Mouse (Mus musculus) forelimb bud, embryonic 11.5 days (tissue): ENCODE results near the gene Olfr455.
A peak's percentile ranks its signal among the peaks of the same experiment; 100 is the strongest.

Experiments used
- DNase-seq: peaks from one replicate; pipeline ENCODE4 v3.0.0-alpha.2; 2012; ENCODE audit warnings: low read depth, low spot score

Gene Olfr455

DNA sequence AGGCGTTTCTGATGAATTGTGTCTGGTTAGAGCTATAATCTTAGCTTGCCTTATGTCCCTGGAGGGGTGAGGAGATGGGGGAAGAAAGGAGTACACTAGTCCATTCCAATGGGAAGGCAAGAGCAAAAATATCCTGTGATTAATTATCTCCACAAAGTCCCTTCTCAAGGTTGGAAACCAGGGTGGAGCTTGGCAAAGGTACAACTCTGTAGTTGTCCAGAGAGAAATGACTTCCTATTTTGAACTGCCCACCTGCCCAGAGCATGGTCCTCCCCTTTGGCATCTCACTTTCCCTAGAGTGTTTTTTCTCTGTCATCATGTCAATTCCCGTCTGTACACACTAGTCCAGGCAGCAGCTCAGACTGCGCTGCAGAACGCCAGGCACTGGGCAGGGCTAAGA, at the start of gene Olfr455:
Olfr455 (minus strand) TSS at position 127 of the 400 bp plus-strand sequence.
- no peak for DNase-seq

DNA sequence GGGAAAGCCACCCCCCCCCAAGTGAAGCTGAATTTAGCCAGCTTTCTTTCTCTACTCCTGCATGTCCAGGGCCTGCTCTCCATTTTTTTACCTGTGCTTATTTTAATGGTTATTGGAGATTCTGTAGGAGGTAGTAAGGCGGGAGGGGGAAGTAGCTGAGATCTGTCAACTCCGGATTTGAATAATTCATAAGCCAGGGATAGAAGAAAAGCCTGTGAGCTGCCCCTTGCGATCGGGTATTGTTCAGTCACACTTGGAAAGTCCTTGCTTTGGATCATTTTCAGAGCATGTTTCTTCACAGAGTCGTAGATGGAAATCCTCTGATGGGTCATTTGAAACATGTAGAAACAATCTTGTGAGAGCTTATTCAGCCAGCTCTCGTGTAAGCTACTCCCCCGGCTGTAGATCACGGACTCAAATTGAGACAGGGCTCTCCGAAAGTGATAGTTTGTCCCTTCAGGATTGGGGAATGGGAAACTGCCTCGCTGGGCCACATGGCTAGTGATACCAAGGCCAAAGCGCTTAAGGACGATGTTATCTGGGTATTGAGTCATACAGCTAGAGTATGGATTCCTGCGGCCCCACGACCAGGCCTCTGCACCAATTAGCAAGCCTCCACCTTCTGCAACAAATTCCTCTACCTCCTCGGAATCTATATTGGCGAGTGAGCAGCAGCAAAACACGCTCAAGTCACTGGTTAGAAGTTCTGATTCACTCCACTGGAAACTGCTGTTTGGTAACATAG, 45.9 kb upstream of the Olfr455 start:
- DNase-seq, result no peak

DNA sequence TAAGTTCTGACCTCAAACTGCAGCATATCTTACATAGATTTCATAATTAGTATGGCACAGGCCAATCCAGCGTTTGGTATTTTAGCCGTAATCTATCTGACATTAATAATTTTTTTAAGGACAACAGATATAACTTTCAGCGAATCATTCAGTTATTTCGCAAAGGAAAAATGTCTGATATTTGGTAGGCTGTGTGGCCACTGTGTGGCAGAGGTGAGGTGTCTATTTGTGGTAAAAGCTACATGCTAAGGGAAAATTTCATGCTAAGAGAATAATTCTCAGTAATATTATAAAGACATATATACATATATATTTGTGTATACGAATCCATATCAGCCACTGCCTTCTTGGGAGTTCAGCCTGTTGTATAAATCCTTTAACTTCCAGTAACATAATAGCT, 39.2 kb upstream of the Olfr455 start:
- no peak for DNase-seq

DNA sequence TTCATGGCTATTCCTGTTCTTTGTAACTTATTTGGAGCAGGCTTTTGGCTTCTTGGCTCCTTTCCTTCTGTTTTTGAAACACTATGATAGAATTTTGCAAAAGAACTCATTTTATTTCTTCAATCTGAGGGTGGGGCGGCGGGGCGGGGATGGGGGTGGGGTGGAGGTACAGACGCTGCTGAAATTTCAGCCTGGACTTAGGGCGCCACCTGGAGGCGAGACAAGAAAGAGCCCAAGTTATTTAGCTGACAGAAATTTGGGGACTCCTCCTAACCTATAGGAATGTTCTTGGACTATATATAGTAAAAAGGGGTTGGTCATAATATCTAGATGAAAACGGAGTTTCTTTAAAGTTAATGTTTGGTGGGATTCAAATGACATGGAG, 36.1 kb upstream of the Olfr455 start:
- peak; percentile 60 for DNase-seq

DNA sequence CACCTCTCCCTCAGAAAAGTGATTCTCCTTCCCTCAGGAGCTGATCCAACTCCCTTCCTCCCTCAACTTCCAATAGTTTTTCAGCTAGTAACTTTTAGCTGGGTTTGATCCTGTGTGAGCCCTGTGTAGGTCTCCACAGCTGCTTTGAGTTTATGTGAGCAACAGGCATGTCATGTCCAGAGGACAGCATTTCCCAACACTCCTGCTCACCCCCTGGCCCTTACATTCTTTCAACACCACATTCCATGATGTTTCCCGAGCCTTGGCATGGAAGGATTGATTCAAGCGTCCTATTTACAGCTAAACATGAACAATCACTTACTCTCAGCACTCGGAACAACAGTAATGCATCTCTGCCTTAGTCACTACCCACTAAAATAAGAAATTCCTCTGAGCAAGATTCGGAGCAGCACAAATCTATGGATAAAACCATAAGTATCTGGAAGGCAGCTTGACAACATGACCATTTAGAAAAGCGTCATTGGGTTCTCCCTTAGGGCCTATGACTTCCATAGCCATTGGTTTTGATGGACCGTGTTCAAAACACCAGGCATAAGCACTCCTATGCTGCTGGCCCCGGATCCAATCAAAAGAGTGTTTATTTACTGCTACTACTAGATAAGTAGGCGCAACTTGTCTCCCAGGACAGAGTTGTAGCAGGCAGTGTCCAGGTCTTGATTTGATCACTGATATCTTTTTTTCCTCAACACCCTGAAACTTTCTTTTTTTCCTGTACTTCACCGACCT, 35.5 kb upstream of the Olfr455 start:
- DNase-seq, result peak; percentile 14

DNA sequence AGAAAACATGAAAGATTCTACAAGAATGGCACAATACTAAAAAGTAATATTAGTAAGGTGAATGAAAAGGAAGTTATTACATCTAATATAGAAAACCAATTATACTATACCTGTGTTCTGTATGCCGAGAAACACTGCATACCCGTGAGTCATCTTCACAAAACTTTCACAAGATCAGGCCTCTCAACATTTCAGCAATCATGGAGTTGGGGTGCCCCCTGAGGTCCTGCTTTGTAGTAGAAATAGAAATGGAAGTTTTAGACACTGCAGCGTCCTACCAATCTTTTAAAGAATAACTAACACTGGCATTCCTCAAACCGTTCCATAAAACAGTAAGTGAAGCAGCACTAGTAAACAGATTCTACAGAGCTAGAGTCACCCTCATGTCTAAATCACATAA, 31.3 kb upstream of the Olfr455 start:
- no peak for DNase-seq

DNA sequence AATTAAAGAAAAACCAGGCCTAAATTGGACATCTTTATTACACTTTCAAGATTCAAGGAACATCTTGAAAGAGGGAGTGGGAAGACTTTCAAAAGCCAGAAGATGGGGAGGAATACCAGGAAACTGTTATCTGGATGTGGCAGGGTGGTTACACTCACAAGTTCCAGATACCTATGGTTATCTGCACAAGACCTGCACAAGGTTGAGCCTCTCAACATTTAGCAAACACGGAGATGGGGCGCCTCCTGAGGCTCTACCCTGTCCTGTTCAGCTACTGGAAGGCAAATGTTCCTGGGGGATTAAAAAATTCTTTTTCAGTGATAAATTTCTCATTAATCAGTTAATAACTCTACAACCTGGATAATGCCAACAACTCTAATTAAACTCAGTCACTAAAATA, 30.0 kb upstream of the Olfr455 start:
- DNase-seq, result no peak

- DNase-seq, result no peak
Measured at GRCm38 (mm10) chr6:42568205-42568604, 20.8 kb upstream of the Olfr455 start.

GRCm38 (mm10) chr6:42566076-42566598, 18.8 kb upstream of the Olfr455 start:
- DNase-seq, result no peak

DNA sequence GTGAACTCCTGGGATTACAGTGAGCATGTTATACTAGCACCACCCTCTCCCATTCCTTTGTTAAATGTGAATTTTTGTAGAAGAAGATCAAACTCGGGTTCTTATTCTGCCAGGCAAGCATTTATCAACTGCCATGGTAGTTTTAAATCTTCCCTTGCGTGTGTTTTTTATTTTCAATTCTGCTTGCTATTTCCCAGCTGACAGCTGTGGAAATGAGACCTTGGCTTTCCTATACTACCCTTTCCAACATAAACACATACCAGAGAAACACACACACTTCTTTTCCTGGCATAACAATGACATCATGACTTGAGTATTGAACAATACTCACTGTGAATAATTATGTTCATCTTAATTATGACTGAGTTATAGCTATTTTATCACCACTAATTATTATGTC, 14.9 kb upstream of the Olfr455 start:
- no peak for DNase-seq

GRCm38 (mm10) chr6:42560885-42561284, 13.5 kb upstream of the Olfr455 start:
- DNase-seq, result no peak

DNA sequence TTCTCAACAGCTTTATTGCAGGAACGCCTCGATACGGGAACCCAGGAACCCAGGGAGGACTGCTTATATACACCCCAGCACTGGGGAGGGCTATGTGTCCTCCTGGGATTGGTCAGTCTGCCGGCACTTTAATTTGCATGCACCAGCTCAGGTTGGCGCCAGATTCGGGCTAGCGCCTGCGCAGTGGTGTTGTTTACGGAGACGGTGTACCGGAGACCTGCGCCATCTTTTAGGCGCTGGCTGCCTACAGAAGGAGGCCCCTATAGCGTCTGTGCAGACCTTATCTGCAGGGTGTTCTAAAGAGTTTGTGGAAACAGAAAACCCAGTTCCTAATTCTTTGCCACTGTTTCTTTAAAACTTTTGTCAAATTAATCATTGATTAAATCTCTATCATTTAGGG, 11.3 kb upstream of the Olfr455 start:
- DNase-seq, result no peak

- DNase-seq, result no peak
Measured at GRCm38 (mm10) chr6:42546180-42546579, 1.2 kb downstream of the Olfr455 start.

- DNase-seq, result no peak
Measured at GRCm38 (mm10) chr6:42545451-42545885, 1.9 kb downstream of the Olfr455 start.

DNA sequence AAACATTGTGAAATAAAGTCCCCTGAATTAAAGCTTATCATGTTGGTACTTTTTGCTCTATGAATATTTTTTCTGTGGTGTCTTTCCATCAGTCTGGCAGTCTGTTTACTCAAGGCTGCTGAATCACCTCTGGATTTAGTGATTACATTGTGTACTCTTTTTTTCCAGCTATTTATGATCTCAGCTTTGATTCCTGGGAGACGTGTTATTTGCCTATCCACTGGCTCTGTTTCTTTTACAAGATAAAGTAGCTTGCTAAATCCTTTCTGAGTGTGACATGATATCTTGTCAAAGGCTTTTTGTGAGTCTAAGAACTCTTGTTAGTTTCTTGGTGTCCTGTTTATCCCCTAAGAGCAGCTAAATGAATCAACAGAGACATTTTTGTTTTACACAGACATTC, 2.5 kb downstream of the Olfr455 start:
- no peak for DNase-seq

DNA sequence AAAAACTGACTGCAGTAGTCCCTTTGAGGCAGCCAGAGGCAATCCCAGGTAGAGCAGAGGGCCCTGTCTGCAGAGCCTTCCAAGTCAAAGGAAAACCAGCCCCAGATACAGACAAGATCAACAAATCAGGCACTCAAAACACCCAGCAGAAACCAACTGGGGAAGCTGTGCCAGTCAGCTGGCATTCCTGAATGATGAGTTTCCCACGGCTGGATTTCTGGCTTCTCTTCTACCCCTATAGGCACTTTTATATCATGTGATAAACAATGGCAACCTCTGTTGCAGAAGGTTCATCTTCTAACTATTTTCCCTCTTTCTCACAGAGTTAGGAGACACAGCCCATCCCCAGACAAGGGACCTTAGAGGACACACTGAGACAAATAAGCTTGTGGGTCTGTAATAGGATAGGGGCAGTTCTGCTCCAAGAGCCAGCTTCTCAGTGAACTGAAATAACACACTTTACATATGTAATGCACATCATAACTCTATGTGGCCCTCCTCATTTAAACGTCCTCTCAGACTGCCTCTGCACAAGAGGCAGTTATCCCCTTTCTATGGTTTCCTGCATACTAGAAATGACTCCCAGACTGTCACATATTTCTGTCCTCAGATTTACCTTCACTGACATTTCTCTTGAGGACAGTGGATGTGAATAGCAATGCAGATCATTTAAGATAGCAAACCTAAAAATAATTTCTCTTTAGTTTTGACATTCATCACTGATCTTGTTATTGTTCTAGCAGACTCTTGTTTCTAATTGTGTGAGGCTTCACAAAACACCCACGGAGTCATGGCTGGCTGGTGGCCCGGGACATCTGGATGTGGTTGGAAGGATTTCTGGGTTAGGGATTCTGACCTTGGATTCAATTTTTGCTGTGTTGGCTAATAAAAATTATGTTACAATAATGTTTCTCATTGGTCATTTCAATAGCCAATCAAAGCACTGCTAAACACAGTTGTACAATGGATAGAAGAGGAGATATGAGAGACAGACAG, 5.1 kb downstream of the Olfr455 start:
- DNase-seq, result no peak

DNA sequence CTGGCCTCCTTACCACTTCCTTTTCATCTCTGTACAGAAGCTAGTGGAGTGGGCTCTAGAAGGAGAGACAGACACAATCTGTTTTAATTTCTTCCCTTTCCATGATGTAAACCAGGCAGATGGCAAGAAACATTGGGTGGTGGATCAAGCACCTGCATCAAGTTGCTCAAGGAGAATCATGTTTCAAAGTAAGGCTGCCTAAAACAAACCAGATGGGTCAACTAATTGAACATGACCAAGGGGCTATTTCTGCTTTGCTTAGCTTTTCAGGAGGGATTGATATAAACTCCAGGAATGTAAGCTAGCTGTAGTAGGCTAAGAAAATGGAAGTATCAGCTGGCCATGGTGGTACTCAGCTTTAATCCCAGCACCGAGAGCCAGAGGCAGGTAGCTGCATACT, 6.7 kb downstream of the Olfr455 start:
- peak; percentile 67 for DNase-seq

DNA sequence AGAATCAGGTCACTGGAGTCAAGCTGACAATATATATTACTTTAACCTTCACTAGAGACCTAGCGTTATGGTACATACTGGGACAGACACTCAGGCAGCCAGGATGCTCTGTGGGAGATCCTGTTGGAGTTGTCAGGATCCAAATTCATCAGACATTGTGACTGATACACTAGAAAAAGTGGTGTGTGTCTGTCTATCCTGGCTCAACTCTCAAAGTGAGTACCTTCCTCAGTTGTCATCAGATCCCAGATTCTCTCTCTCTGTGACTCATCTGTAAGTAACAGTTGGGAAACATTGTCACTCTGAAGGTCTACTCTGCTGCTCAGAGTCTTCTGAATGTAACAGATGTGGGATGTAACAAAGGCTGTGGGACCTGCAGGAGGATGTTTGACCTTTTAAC, 7.7 kb downstream of the Olfr455 start:
- DNase-seq, result no peak

- no peak for DNase-seq
Measured at GRCm38 (mm10) chr6:42513461-42513860, 33.9 kb downstream of the Olfr455 start.

DNA sequence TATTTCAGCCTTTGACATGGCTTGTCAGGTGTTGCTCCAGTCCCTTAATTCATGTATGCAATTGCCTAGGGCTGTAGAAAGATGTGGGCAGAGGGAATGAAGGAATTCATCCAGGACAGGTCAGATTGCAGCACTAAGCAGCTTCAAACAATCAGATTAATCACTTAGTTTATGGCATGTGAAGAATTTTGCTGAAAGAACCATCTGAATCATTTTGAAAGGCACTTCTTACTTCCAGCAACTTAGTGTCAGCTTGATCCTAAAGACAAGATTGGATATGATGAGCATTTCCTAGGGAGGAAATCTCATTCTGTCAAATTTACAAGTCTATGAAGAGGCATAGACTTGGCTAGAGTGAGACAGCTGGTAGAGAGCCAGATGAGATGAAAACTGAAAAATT, 38.1 kb downstream of the Olfr455 start:
- DNase-seq, result peak; percentile 3

- no peak for DNase-seq
Measured at GRCm38 (mm10) chr6:42503478-42503877, 43.9 kb downstream of the Olfr455 start.

DNA sequence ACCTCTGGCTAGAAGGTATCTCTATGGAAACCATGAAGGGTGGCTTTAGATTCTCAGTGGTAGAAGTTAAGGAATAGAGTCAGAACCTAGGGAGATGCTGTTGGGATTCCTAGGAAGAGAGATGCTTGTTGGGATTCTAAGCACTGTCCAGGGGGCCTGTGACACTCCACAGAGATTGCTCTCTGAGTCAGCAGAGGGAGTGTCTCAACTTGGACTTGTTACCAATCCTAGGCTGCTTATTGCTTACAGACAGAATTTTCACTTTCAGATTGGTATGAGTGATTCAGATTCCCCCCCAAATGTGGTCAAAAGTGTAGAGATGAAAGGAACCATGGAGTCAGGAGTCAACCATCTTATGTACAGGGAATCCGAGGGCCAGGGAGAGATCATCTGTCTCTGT, 57.7 kb downstream of the Olfr455 start:
- DNase-seq, result no peak
